Mouse (Mus musculus): ENCODE data around the gene Gm21870. TPM values are rescaled to one million over a fixed set of nuclear protein-coding genes. Genes with fewer than 3 reads are reported as not detected.
"Not testable (repeated sequence)": the region's sequence is repeated elsewhere in the genome, so short reads cannot be mapped to it uniquely, and the experiment has no call there.

Gm21870 gene
- polyA plus RNA-seq (2016; fragmentation: Nextera tagmentation; extraction: Ambion mirVana): not detected in 2 replicates

GRCm38 (mm10) chrX:33986716-33987115, at the start of gene Gm21870:
Gene Gm21870, minus strand, starts transcription at chrX:33986816.
- not testable (repeated sequence) for H3K27me3 ChIP-seq (ENCODE audit: low read depth, poor library complexity, severe bottlenecking); H3K27ac ChIP-seq (replicated peaks); DNase-seq (ENCODE audit: low spot score); H3K36me3 ChIP-seq; H3K4me1 ChIP-seq; H3K4me3 ChIP-seq
- peaks cover 16% of the 10 kb centered on the region for H3K9me3 ChIP-seq (replicated peaks)

GRCm38 (mm10) chrX:33956440-33956839, 30.2 kb downstream of the Gm21870 start, which contains the start of gene Btbd35f6:
Gene Btbd35f6, minus strand, starts transcription at chrX:33956540.
- not testable (repeated sequence) for H3K4me3 ChIP-seq; H3K27ac ChIP-seq (replicated peaks); H3K36me3 ChIP-seq; H3K9me3 ChIP-seq (replicated peaks); H3K27me3 ChIP-seq (ENCODE audit: low read depth, poor library complexity, severe bottlenecking); DNase-seq (ENCODE audit: low spot score); H3K4me1 ChIP-seq
- 83% methylated on average over 2 of the region's 4 CpGs for WGBS

Other genes starting within 250 kb of the Gm21870 start
- not detected in 2 replicates for gene Btbd35f6, start 30.3 kb downstream of the Gm21870 start, polyA plus RNA-seq (2016; fragmentation: Nextera tagmentation; extraction: Ambion mirVana)
- gene Btbd35f9, start 174.7 kb upstream of the Gm21870 start, polyA plus RNA-seq (2016; fragmentation: Nextera tagmentation; extraction: Ambion mirVana): not detected in 2 replicates

All from midbrain, embryonic 10.5 days (tissue).